Mouse (Mus musculus) cerebellum, adult 2 months (tissue): ENCODE measurements at regions not wholly inside any gene's neighbourhood (a gene's known extent, or its start where the extent isn't known, plus 50 kb on each side); places are given as distances from the start of the nearest gene placed in this dataset.

ENCODE experiments used
- CTCF ChIP-seq: fragments of 200-500 bp; IDR thresholded peaks from 2 replicates; pipeline ENCODE4 v1.5.1; 2011; ENCODE audit warnings: low read depth, mild to moderate bottlenecking, control low read depth, low read length, moderate library complexity, borderline replicate concordance; ENCODE audit not compliant: insufficient read depth
- POLR2A ChIP-seq: fragments of 200-500 bp; IDR thresholded peaks from 2 replicates; pipeline ENCODE4 v1.6.1; 2011; ENCODE audit warnings: low read length, control low read depth, borderline replicate concordance; ENCODE audit not compliant: insufficient read depth

DNA sequence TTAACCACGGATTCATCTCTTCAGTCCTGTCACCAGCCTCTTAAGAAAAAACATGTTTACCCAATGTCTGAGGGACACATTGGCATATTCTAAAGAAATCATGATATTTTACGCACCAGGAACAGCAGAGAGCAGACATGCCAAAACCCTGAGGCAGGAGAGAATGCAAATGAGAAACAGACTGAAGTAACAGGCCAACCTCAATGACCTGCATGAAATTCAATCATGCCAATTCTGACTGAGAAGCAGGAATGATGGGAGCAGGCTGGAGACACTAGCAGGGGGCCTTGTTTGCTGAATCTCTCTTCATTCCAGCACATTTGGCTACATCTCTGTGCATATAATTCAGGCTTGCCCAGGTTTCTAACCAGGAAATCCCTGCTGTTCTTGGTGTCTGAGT is 529.2 kb upstream of the Lcorl start:
- no peak for TF ChIP-seq POLR2A
- no peak for TF ChIP-seq CTCF
